Mouse (Mus musculus) cerebellum, postnatal 4 days (tissue): ENCODE data around the gene Csad.

Experiments
- DNase-seq, 2 experiments: peaks; one replicate each; pipeline ENCODE4 v3.0.0; 2022; ENCODE audit warnings: low spot score in 2 of 2, mixed read lengths in 1 of 2

Gene Csad

DNA sequence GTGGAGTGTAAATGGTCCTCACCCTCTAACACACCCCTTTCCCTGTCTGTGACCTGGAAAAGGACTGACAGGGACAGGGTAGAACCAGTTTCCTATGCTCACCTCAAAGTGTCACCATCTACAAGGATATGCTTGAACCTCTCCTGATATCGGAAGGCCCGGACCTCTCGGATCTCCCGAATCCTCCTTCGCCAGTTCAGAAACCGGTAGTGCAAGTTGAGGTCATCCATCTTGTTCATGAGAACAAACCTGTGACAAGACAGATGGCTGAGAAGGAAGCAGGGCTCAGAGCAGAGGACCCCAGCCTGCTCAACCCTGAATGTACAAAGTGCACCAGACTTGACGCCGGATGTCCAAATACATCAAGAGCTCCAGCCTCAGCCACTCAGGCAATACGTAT is 71.2 kb downstream of the Csad start:
- no peak for DNase-seq
